Mouse (Mus musculus): ENCODE data around the gene Fam49a. TPM values are rescaled to one million over a fixed set of nuclear protein-coding genes. Genes with fewer than 3 reads are reported as not detected.

The Fam49a gene
- 66.3 and 80.7 TPM in 2 replicates for polyA plus RNA-seq (2014; fragmentation: Nextera tagmentation; extraction: Ambion mirVana)

DNA sequence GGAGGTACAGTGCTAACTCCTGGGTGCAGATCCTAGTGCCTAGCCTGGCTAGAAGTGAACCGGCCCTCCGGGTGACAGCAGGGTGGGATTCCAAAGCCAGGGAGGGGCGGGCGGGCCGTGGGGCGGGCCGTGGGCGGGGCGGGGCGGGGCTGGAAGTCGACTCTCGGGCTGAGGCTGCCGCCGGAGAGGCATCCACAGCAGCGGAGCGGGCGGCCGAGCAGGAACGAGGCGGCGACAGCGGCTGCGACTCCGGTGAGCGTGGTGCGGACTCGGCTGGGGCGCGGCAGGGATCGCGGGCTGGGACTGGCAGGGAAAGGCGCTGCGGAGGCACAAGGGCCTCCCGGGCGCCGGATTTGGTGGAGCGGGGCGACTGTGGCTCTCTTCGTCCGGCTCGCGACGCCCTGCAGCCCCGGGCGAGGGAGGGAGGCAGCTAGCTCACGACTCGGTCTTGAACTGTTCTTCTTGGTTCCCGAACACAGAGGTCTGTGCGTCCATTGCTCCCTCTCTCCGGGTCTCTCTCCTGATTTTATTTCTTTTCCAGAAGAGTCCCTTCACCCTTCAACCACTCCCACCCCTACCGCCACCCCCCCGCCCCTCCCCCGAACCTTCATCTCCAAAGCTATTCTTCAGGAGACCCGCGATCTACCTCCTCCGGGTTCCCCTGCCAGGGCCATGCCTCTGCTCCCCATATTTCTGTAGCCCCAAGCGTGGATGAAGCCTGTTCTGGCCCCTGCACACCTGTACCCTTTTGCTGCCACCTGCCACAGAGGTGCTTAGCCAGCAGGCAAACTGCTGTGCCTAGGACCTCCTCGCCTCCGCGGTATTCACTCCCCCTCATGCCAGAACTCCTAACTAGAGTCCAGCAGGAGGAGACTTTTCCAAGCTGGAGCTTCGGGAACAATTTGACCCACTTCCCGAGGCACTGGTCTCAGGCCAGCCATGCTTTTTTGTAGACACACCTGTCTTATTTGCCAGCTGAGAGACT is at the start of gene Fam49a:
Gene Fam49a (plus strand): TSS at position 153 of the 985 bp plus-strand sequence.
- H3K4me1 ChIP-seq (replicated peaks; ENCODE audit: control insufficient read depth, insufficient read depth, low read length), result peaks cover 48% of the 10 kb centered on the region

DNA sequence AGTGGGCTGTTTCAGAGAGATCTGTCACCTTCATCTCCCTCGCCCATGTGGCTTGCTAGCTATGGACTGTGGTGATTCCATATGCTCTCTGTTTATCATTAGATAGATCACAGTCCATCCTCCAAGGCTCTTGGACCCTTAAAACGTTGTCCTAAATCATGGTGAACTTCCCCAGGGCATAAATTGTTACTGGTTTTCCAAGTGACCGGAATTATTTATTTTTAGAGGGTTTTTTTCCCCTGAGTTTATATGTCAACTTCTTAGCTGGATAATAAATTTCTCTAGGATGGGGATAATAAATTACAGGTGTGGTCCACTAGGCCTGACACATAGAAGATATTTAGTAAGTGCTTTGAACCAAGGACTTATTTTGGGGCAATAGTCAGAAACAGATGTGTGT is 48.4 kb upstream of the Fam49a start:
- no peaks in the 10 kb centered on the region for H3K4me1 ChIP-seq (replicated peaks; ENCODE audit: control insufficient read depth, insufficient read depth, low read length)
- no peak overlapping the region for H3K4me2 ChIP-seq (replicated peaks)
- ATAC-seq (ENCODE audit: low FRiP score) (no peak), DNase-seq (ENCODE audit: low spot score) (no peak)
- no peaks in the 10 kb centered on the region for H3K27me3 ChIP-seq (ENCODE audit: control insufficient read depth, insufficient read depth, low read length)
- WGBS, result 74% methylated on average over 3 of the region's 3 CpGs
- H3K9ac ChIP-seq, result no peak overlapping the region
- no peaks in the 10 kb centered on the region for H3K9me3 ChIP-seq (ENCODE audit: control insufficient read depth, low read length)
- no peak overlapping the region for H3K4me3 ChIP-seq (replicated peaks; ENCODE audit: low read length)
- H3K36me3 ChIP-seq (replicated peaks; ENCODE audit: control insufficient read depth, insufficient read depth), result no peaks in the 10 kb centered on the region
- H3K27ac ChIP-seq, result no peak overlapping the region

More for the DNA sequence above, at the start of gene Fam49a:
- Histone ChIP-seq H3K36me3 (replicated peaks; ENCODE audit: control insufficient read depth, insufficient read depth) (no peaks in the 10 kb centered on the region), H3K9me3 (ENCODE audit: control insufficient read depth, low read length) (no peaks in the 10 kb centered on the region), H3K9ac (peak within 1 kb of the TSS; percentile 93), H3K27me3 (ENCODE audit: control insufficient read depth, insufficient read depth, low read length) (0 out of 2 replicates have a peak, but pooled peaks cover 2% of the 10 kb centered on the region), H3K27ac (peak within 1 kb of the TSS; percentile 71), H3K4me2 (replicated peaks) (peak within 1 kb of the TSS; percentile 80), H3K4me3 (replicated peaks; ENCODE audit: low read length) (peak within 1 kb of the TSS; percentile 82)
- ATAC-seq (ENCODE audit: low FRiP score) (peak; percentile 88), DNase-seq (ENCODE audit: low spot score) (peak; percentile 66)
- WGBS, result under 1% methylated on average over 48 of the region's 62 CpGs

DNA sequence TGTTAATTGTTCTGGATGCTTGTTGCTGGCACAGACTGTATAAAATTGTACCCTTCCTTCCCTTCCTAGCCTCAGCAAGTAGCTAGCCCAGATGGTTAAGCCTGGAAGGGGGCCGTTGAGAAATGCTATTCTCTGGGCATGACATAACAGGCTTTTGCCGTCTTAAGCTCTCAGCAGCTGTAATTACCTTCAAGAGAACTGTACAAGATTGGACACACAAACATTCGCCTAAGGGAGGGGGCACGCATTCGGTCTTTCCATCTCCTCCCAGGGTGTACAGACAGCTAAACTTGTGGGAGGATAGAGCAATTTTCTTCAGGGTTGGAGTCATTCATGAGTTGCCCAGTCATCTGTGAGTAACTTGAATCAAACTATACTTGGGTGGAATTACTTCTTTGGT is 43.0 kb upstream of the Fam49a start:
- Histone ChIP-seq H3K36me3 (replicated peaks; ENCODE audit: control insufficient read depth, insufficient read depth) (no peaks in the 10 kb centered on the region), H3K9ac (no peak overlapping the region), H3K27me3 (ENCODE audit: control insufficient read depth, insufficient read depth, low read length) (no peaks in the 10 kb centered on the region), H3K27ac (no peak overlapping the region), H3K9me3 (ENCODE audit: control insufficient read depth, low read length) (no peaks in the 10 kb centered on the region), H3K4me2 (replicated peaks) (no peak overlapping the region), H3K4me1 (replicated peaks; ENCODE audit: control insufficient read depth, insufficient read depth, low read length) (no peaks in the 10 kb centered on the region), H3K4me3 (replicated peaks; ENCODE audit: low read length) (no peak overlapping the region)
- ATAC-seq (ENCODE audit: low FRiP score), result no peak
- DNase-seq (ENCODE audit: low spot score), result no peak
- 80% methylated on average over 5 of the region's 5 CpGs for WGBS

DNA sequence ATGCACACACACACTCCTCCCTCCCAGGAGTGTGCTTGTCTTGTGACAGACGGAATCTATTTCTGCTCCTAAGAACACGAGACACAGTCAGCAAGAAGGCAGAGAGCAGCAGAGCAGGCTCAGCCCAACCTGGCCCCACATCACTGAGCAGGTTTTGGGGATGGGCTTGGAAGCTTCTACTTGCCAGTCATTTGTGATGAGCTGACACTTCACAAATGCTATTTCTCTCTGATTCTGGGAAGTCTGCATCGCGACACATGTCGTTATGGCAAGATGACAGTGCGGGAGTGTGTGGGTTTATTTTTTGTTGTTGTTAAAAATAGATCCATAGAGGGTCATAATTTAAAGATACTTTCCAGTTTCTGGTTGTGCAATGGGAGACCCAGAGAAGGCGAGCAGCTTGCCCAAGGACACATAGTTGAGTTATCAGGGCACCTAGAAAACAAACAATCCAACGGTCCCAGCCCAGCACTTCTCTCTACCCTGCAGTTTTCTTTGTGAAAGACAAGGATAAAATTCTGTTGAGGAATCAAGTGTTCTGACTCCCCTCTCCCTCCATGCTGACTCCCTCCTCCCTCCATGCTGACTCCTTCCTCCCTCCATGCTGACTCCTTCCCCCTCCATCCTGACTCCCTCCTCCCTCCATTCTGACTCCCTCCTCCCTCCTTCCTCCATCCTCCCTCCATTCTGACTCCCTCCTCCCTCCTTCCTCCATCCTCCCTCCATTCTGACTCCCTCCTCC is 41.0 kb upstream of the Fam49a start:
- Histone ChIP-seq H3K9ac (no peak overlapping the region), H3K27ac (no peak overlapping the region), H3K27me3 (ENCODE audit: control insufficient read depth, insufficient read depth, low read length) (no peaks in the 10 kb centered on the region), H3K4me2 (replicated peaks) (no peak overlapping the region), H3K36me3 (replicated peaks; ENCODE audit: control insufficient read depth, insufficient read depth) (no peaks in the 10 kb centered on the region), H3K9me3 (ENCODE audit: control insufficient read depth, low read length) (no peaks in the 10 kb centered on the region), H3K4me3 (replicated peaks; ENCODE audit: low read length) (no peak overlapping the region), H3K4me1 (replicated peaks; ENCODE audit: control insufficient read depth, insufficient read depth, low read length) (0 out of 2 replicates have a peak, but pooled peaks cover 3% of the 10 kb centered on the region)
- no peak for DNase-seq (ENCODE audit: low spot score)
- 82% methylated on average over 8 of the region's 8 CpGs for WGBS
- no peak for ATAC-seq (ENCODE audit: low FRiP score)

DNA sequence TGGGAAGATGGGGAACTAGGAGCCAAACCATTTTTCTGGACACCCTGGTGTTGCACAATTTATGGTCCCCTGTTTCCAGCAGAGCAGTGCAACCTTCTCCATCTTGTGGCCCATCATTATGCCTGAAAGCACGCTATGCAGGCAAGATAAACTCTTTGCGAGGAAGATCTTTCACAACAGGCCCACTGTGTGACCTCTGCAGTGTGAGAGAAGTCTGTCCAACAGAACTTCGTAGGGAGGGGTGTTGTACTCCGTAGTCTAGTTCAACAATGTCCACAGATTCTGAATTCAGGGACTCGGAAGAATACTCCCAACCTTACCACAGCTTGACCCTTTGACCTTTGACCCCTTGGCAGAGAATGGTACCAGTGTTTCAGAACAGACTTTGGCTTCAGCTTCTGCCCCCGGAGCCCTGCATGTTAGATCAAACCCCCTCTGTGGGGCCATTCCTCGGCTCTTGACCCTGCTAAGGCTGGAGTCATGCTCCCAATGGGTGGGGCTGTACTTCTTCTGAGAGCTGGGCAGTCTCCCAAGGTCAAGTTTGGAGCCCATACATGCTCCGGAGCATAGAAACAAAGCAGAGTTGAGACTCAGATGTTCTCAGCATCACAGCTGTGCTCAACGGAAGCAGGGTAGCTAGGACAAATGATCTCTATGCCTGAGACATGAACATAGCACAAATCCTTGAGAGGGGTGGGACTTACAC is 39.2 kb upstream of the Fam49a start:
- ATAC-seq (ENCODE audit: low FRiP score), result no peak
- H3K4me2 ChIP-seq (replicated peaks), result no peak overlapping the region
- no peaks in the 10 kb centered on the region for H3K9me3 ChIP-seq (ENCODE audit: control insufficient read depth, low read length)
- H3K36me3 ChIP-seq (replicated peaks; ENCODE audit: control insufficient read depth, insufficient read depth), result no peaks in the 10 kb centered on the region
- no peak overlapping the region for H3K9ac ChIP-seq
- 66% methylated on average over 9 of the region's 9 CpGs for WGBS
- DNase-seq (ENCODE audit: low spot score), result no peak
- no peaks in the 10 kb centered on the region for H3K27me3 ChIP-seq (ENCODE audit: control insufficient read depth, insufficient read depth, low read length)
- no peak overlapping the region for H3K4me3 ChIP-seq (replicated peaks; ENCODE audit: low read length)
- H3K27ac ChIP-seq, result no peak overlapping the region
- 0 out of 2 replicates have a peak, but pooled peaks cover 3% of the 10 kb centered on the region for H3K4me1 ChIP-seq (replicated peaks; ENCODE audit: control insufficient read depth, insufficient read depth, low read length)

DNA sequence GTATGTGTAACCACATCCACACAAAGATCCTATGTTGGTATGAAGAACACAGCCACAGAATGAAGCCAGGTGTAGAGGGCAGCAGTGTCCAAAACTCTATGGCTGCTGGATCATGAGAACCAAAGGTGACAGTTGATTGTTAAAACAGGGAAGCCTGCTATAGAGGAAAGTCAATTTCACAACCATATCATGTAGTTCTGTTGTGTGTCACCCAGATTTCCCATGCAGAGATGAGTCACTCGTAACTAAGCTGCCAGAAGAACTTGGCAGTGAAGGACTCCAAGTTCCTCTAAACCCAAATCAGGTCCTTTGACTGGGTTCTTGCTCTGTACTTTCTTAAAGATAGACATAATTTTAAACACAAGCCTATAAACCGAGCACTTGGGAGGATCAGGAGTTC is 38.6 kb upstream of the Fam49a start:
- DNase-seq (ENCODE audit: low spot score), result no peak
- no peak for ATAC-seq (ENCODE audit: low FRiP score)
- H3K27ac ChIP-seq, result no peak overlapping the region
- no peak overlapping the region for H3K4me2 ChIP-seq (replicated peaks)
- no peaks in the 10 kb centered on the region for H3K27me3 ChIP-seq (ENCODE audit: control insufficient read depth, insufficient read depth, low read length)
- H3K4me1 ChIP-seq (replicated peaks; ENCODE audit: control insufficient read depth, insufficient read depth, low read length), result 0 out of 2 replicates have a peak, but pooled peaks cover 3% of the 10 kb centered on the region
- no peaks in the 10 kb centered on the region for H3K36me3 ChIP-seq (replicated peaks; ENCODE audit: control insufficient read depth, insufficient read depth)
- H3K4me3 ChIP-seq (replicated peaks; ENCODE audit: low read length), result no peak overlapping the region
- no peak overlapping the region for H3K9ac ChIP-seq
- no peaks in the 10 kb centered on the region for H3K9me3 ChIP-seq (ENCODE audit: control insufficient read depth, low read length)
- 84% methylated on average over 2 of the region's 2 CpGs for WGBS

DNA sequence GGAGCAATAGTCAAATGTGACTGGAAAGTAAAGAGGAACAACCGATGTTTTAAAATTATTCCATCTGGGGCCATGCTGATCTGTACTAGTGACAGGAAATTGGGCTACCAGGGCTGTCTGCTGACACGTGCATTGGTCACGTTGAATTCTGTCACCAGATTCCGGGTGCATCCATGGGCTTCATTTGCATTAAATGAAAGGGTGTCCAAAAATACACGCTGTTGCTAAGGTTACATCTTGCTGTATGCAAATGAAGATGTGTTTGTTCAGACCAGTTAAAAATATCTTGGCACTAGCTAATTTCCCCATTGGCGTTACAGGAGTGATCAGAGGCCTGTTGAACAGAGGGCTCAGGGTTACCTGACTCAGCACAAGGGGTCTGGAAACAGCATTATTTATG is 36.2 kb upstream of the Fam49a start:
- 0 out of 2 replicates have a peak, but pooled peaks have one; percentile 43 for ATAC-seq (ENCODE audit: low FRiP score)
- no peaks in the 10 kb centered on the region for H3K9me3 ChIP-seq (ENCODE audit: control insufficient read depth, low read length)

DNA sequence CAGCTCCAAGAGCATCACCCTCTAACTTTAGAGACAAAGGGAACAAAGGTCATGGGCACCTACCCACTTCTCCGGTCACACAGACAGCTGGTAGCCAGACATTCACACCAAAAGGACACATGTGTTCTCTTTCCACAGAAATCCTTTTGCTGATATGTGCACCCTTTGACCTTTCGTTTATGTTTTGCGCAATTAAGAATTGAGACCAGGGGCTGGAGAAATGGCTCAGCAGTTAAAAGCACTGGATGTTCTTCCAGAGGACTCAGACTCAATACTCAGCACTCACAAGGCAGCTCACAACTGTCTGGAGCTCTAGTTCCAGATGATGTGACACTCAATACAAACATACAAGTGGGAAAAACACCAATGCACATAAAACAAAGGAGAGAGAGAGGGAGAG is 34.3 kb upstream of the Fam49a start:
- no peak overlapping the region for H3K27ac ChIP-seq
- H3K36me3 ChIP-seq (replicated peaks; ENCODE audit: control insufficient read depth, insufficient read depth), result no peaks in the 10 kb centered on the region
- no peaks in the 10 kb centered on the region for H3K27me3 ChIP-seq (ENCODE audit: control insufficient read depth, insufficient read depth, low read length)
- DNase-seq (ENCODE audit: low spot score) (no peak), ATAC-seq (ENCODE audit: low FRiP score) (no peak)
- no peak overlapping the region for H3K9ac ChIP-seq
- no peaks in the 10 kb centered on the region for H3K9me3 ChIP-seq (ENCODE audit: control insufficient read depth, low read length)
- WGBS, result 87% methylated on average over 3 of the region's 3 CpGs
- no peak overlapping the region for H3K4me2 ChIP-seq (replicated peaks)
- 0 out of 2 replicates have a peak, but pooled peaks cover 3% of the 10 kb centered on the region for H3K4me1 ChIP-seq (replicated peaks; ENCODE audit: control insufficient read depth, insufficient read depth, low read length)
- no peak overlapping the region for H3K4me3 ChIP-seq (replicated peaks; ENCODE audit: low read length)

More for the DNA sequence above, 36.2 kb upstream of the Fam49a start:
- H3K9ac ChIP-seq, result no peak overlapping the region
- no peak for DNase-seq (ENCODE audit: low spot score)
- 0 out of 2 replicates have a peak, but pooled peaks cover 3% of the 10 kb centered on the region for H3K4me1 ChIP-seq (replicated peaks; ENCODE audit: control insufficient read depth, insufficient read depth, low read length)
- no peak overlapping the region for H3K4me3 ChIP-seq (replicated peaks; ENCODE audit: low read length)
- no peaks in the 10 kb centered on the region for H3K27me3 ChIP-seq (ENCODE audit: control insufficient read depth, insufficient read depth, low read length)
- 34% methylated on average over 6 of the region's 6 CpGs for WGBS
- no peaks in the 10 kb centered on the region for H3K36me3 ChIP-seq (replicated peaks; ENCODE audit: control insufficient read depth, insufficient read depth)
- no peak overlapping the region for H3K4me2 ChIP-seq (replicated peaks)
- H3K27ac ChIP-seq, result no peak overlapping the region
